Mouse (Mus musculus): ENCODE measurements around the gene Serpinb1b.
"Not testable (repeated sequence)": the region's sequence is repeated elsewhere in the genome, so short reads cannot be mapped to it uniquely, and the experiment has no call there.

The Serpinb1b gene

DNA sequence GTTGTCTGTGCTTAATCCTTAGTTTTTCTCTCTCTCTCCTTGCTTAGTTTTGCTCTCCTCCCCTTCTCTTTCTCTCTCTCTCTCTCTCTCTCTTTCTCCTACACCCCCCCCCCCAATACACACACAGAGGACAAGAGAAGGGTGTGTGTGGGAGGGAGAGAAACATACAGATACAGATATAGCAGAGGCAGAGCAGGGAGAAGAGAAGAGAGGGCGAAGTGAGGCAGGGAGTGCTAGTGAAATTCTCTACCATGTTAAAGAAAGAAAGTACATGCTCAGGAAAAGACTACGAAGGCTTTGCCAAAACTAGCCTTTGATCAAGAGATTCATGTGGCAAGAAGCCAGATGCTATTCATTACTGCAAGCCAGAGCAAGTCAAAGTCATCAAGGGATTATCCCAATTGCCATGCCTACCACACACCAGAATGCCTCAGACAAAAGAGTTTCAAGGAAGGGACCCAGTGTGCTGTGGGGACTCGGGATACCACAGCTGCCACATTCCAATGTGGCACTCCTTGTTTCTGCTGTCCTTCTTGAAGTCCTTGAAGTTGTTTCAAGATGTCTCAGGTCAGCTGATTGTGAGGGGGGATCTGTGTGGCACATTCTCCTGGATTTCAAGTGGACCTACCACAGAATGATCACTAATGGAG, at the start of gene Serpinb1b:
Gene Serpinb1b, plus strand, starts transcription at position 520 of the 650 bp plus-strand sequence.
- DNase-seq (ENCODE audit: low spot score in 2 of 2), result no peak

- DNase-seq (ENCODE audit: low spot score in 2 of 2), result not testable (repeated sequence)
These were observed 48.9 kb upstream of the Serpinb1b start for GRCm38 (mm10) chr13:33029478-33029877.

DNA sequence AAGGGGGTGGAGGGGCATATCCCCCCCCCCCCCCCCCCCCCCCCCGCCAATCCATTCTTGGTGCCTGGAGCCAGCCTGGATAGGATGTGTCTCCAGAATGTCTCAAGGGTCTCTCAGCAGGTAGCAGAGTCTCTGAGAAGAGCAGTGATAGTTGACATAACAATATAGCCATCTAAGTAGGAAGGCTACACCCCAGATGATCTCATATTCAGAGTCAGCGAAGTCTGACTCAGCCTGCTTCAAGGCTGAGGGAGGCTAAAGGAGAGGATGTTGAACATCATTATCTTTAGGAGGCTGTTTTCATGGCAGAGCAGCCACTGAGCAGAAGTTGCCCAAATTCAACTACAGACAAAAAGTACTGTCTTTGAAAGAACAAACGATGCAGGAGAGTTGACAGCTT, 48.1 kb upstream of the Serpinb1b start:
- DNase-seq (ENCODE audit: low spot score in 2 of 2), result no peak

GRCm38 (mm10) chr13:33035506-33035905, 42.9 kb upstream of the Serpinb1b start:
- DNase-seq (ENCODE audit: low spot score in 2 of 2), result no peak

- DNase-seq (ENCODE audit: low spot score in 2 of 2), result no peak
These were observed 34.8 kb upstream of the Serpinb1b start for GRCm38 (mm10) chr13:33043542-33043941.

GRCm38 (mm10) chr13:33047234-33047633, 31.1 kb upstream of the Serpinb1b start:
- no peak for DNase-seq (ENCODE audit: low spot score in 2 of 2)

- DNase-seq (ENCODE audit: low spot score in 2 of 2), result no peak
These were observed 30.2 kb upstream of the Serpinb1b start for GRCm38 (mm10) chr13:33048187-33048586.

- no peak for DNase-seq (ENCODE audit: low spot score in 2 of 2)
These were observed 26.7 kb upstream of the Serpinb1b start for GRCm38 (mm10) chr13:33051697-33052096.

DNA sequence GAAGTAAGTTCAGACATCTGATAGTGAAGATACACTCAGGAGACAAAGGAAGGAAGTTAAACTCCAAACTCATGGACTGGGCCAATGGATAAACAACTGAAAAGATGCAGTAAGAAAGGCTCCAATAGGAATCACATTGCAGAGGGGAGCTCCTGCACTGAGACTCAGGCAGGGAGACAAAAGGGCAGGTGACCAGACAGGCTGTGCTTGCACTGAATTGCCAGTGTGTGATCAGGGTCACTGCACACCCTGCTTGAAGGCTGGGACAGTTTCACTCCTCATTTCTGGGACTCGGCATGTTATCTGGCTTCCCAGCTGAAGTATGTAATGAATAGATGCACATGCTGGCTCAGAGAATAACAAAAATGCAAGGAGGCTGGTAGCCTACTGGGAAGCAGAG, 15.3 kb upstream of the Serpinb1b start:
- DNase-seq (ENCODE audit: low spot score in 2 of 2), result no peak

GRCm38 (mm10) chr13:33067387-33067977, 10.9 kb upstream of the Serpinb1b start:
- no peak for DNase-seq (ENCODE audit: low spot score in 2 of 2)

DNA sequence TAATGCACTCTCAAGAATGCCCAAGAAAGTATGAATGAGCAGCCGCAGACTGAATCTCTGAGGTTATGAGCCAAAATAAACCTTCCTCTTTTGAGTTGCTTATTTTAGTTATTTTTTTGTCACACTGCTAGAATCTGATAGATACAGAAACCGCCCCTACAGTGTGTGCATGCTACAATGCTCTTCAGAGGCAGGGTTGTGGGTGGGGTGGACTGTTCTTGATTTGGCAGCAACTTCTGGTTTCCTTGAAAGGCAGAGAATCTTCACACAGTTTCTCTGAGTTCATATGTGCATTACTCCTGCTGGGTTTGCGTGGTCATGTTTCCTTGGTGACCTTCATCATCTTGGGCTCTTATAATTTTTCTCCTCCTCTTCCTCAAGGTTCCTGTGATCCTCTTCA, 10.2 kb upstream of the Serpinb1b start:
- DNase-seq (ENCODE audit: low spot score in 2 of 2), result no peak

GRCm38 (mm10) chr13:33071776-33072175, 6.6 kb upstream of the Serpinb1b start:
- no peak for DNase-seq (ENCODE audit: low spot score in 2 of 2)

DNA sequence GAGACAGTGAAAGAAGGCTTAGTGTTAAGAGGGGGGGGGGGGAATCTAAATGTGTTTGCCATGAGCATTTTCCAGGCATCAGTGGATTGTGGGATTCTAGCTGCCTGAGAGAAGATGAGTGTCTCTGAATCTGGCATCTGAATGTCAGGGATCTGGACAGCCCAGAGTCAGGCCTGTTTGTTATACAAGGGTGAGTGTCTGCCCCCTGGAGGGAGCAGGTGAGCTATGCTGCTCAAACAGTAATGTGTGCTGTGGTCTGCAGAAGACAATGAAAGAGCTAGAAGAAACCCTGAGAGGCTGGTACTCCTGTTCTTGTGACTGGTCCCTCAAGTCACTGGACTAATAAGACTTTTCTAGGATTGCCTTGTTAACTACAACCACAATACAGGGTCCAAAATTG, 4.3 kb upstream of the Serpinb1b start:
- DNase-seq (ENCODE audit: low spot score in 2 of 2), result peak in 1 of 2 experiments; percentile 16

- no peak for DNase-seq (ENCODE audit: low spot score in 2 of 2)
These were observed 2.1 kb upstream of the Serpinb1b start for GRCm38 (mm10) chr13:33076247-33076646.

DNA sequence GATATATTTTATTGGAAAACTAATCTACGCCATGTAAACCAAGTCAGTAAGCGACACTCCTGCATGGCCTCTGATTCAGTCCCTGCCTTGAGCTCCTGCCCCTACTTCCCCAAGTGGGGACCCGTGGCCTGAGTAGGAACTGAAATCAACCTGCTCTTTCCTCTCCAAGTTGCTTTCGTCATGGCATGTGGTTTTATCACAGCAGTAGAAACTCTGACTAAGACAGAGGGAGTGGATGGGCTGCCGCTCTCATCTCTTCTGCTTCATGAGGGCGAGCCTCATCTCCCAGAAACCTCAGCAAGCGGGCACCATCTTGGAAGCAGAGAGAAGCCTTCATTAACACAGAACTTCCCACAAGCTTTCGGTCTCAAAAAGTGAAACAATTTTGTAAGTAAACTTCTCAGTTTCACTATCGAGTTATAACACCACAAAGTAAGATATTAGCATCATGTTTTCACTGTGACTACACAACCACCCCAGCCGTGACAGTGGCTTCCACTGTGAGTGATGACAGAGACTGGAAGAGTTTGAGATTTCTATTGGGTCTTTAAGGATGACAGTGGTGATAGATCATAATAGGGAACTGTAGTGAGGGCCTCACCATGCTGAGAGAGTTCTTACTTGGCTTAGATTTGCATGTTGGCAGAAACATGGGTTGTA, 1.2 kb upstream of the Serpinb1b start:
- no peak for DNase-seq (ENCODE audit: low spot score in 2 of 2)

DNA sequence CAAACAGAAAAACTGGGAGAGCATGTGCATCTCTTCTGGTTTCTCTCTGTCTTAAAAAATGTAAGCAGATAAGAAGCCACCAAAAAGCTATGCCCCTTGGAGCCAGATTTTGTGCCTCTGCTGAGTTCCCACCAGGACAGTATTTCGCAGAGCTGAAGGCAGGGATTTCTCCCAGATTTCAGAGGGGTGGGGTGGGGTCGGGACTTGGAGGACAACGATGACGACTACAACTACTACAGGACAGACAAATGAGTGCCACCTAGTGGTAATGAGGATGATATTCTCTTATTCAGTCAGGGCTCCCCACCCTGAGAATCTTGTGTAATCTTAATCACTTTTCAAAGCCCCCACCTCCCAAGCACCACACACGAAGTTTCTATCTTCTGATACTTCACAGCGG, 1.0 kb downstream of the Serpinb1b start:
- DNase-seq (ENCODE audit: low spot score in 2 of 2), result peak in 1 of 2 experiments; percentile 6

DNA sequence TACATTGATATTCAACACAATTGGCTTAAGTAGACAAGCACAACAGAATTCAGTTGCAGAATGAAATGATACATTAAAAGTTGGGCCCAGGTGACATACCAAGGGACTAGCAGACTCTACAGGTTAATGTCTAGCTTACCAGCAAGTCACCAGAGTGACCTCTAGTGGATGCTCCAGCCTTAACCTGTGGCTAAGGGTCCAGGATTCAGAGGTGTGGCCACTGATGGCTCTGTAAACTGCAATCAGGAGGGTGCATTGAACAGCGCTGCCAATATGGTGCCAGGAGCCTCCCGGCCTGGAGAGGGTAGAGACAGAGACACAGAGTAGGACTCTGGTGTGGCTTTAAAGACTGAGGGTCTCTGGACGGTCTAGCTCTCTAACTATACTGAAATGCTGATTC, 2.0 kb downstream of the Serpinb1b start:
- no peak for DNase-seq (ENCODE audit: low spot score in 2 of 2)

DNA sequence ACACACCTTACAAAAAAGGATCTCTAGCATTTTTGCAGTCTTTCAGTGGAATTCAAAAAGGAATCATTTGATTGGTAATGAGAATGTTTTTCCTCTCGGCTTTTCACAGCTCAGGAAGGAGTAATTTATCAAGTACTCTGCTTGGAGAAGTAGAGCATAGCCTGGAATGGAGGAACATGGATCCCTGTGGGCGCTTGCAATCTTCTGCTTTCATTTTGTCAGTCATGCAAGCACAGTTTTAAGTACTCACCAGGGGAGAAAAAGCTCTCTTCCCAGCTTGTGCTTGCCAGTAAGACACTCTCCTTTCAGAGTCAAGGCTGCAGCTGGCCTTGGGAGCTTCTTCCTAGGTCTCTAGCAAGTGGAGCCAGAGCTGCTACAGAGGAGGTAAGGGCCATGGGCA, 5.5 kb downstream of the Serpinb1b start:
- DNase-seq (ENCODE audit: low spot score in 2 of 2), result no peak

- no peak for DNase-seq (ENCODE audit: low spot score in 2 of 2)
These were observed 6.8 kb downstream of the Serpinb1b start for GRCm38 (mm10) chr13:33084975-33085694.

GRCm38 (mm10) chr13:33085695-33086432, 7.5 kb downstream of the Serpinb1b start:
- DNase-seq (ENCODE audit: low spot score in 2 of 2), result no peak

DNA sequence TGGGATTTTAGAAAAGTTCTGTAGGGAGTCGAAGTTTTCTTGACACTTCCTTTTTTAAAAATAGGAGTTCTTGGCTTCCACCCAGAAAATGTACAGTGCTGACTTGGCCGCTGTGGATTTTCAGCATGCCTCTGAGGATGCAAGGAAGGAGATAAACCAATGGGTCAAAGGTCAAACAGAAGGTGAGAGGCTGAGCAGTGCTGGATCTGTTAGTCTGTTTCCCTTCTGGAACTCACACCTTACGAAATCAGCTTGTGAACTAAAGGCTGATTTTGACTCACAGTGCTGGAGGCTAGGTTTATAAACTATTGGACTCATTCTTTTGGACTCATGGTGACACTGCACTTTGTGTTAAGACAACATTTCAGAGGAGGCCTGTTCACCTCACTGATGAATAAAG, 11.2 kb downstream of the Serpinb1b start:
- no peak for DNase-seq (ENCODE audit: low spot score in 2 of 2)

DNA sequence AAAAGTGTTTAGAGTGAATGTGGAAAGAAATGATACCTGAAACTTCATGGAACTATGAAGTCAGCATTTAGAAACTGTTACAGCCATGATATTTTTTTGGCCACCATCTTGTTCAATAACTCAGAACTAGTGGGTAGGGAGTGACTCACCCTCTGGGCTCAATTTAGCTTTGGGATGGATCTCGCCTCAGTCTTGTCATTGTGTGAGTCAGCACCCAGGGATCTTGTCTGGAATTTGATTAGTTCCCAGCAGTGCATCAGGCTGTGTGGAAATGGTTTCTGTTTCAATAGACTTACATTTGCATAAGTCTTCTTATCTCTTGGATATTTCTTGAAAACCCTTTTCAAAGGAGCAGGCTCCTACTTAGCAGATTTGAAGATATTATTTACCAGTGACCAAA, 12.2 kb downstream of the Serpinb1b start:
- no peak for DNase-seq (ENCODE audit: low spot score in 2 of 2)
